Mouse (Mus musculus) hindlimb bud, embryonic 11.5 days (tissue): Measurements from ENCODE around the gene Nme1.

Source experiments
- DNase-seq: peaks from one replicate; pipeline ENCODE4 v3.0.0-alpha.2; 2012; ENCODE audit warnings: low read depth, low spot score; ENCODE audit errors: extremely low spot score

Nme1 gene

GRCm38 (mm10) chr11:93968005-93968847 lies at the start of gene Nme1, which contains the start of gene Gm20390:
TSS of gene Nme1 (minus strand) at chr11:93968521.
TSS of gene Gm20390 (minus strand) at chr11:93968293.
- DNase-seq, result peak; percentile 93

GRCm38 (mm10) chr11:94003346-94003745 lies 35.0 kb upstream of the Nme1 start:
- DNase-seq, result no peak

GRCm38 (mm10) chr11:93999276-93999675 lies 31.0 kb upstream of the Nme1 start:
- no peak for DNase-seq

- DNase-seq, result no peak
Measured at GRCm38 (mm10) chr11:93997141-93997775, 28.9 kb upstream of the Nme1 start.

GRCm38 (mm10) chr11:93996306-93997140 lies 28.2 kb upstream of the Nme1 start:
- DNase-seq, result no peak

- DNase-seq, result peak; percentile 66
Measured at GRCm38 (mm10) chr11:93995720-93996305, 27.5 kb upstream of the Nme1 start, which contains the start of gene Spag9. TSS of gene Spag9 (plus strand) at chr11:93996091.

GRCm38 (mm10) chr11:93995111-93995719 lies 26.9 kb upstream of the Nme1 start:
- DNase-seq, result no peak

GRCm38 (mm10) chr11:93994531-93994930 lies 26.2 kb upstream of the Nme1 start:
- DNase-seq, result no peak

GRCm38 (mm10) chr11:93988328-93989062 lies 20.2 kb upstream of the Nme1 start:
- DNase-seq, result no peak

- DNase-seq, result no peak
Measured at GRCm38 (mm10) chr11:93987625-93988327, 19.5 kb upstream of the Nme1 start.

- DNase-seq, result no peak
Measured at GRCm38 (mm10) chr11:93987026-93987425, 18.7 kb upstream of the Nme1 start.

GRCm38 (mm10) chr11:93986298-93986697 lies 18.0 kb upstream of the Nme1 start:
- DNase-seq, result no peak

GRCm38 (mm10) chr11:93985265-93985664 lies 16.9 kb upstream of the Nme1 start:
- DNase-seq, result no peak

- no peak for DNase-seq
Measured at GRCm38 (mm10) chr11:93984619-93985018, 16.3 kb upstream of the Nme1 start.

- DNase-seq, result no peak
Measured at GRCm38 (mm10) chr11:93979502-93980049, 11.3 kb upstream of the Nme1 start.

GRCm38 (mm10) chr11:93972951-93973350 lies 4.6 kb upstream of the Nme1 start:
- no peak for DNase-seq

- DNase-seq, result no peak
Measured at GRCm38 (mm10) chr11:93969799-93970198, 1.5 kb upstream of the Nme1 start.

GRCm38 (mm10) chr11:93969171-93969570 lies 850 bp upstream of the Nme1 start:
- no peak for DNase-seq

GRCm38 (mm10) chr11:93968848-93969128 lies 467 bp upstream of the Nme1 start:
- no peak for DNase-seq
